Mouse (Mus musculus): ENCODE results near the gene Psmb1. TPM values are rescaled to one million over a fixed set of nuclear protein-coding genes. Genes with fewer than 3 reads are reported as not detected.
"Not testable (repeated sequence)": the region's sequence is repeated elsewhere in the genome, so short reads cannot be mapped to it uniquely, and the experiment has no call there.

Psmb1 gene
- 255 and 268 TPM in 2 replicates for polyA plus RNA-seq (2014; fragmentation: Nextera tagmentation; extraction: Ambion mirVana)

DNA sequence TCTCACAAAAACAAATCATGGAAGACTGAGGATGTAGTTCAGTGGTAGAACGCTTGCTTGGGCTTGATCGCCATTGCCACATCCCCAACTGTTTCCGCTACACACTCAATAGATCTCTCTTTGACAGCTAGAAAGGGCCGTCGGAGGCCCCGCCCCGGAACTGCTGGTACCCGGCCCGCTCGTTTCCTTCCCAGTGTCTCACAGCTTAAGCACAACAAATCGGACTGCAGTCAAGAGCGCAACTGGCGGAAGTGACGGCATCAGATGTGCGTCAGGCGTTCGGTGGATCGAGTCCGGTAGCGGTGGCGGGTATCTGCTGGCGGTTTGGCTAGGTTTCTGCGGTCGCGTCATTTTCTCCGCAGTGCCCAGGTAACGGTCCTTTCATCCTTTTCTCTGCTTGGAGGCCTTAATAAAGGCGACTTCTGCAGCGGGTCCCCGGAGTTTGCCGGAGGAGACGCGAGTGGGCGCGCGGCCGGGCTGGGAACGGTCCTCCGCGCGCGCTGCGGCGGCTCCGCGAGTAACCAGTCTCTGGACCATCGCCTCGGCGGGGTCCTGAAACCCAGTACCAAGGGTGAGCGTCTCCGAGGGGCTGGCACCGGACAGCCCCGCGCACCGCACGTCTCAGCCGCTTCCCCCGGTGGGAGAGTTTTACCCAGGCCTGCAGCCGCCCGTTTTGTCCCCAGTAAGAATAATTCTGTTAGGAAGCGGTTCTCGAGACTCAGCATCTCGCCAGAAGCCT is at the start of gene Psmb1, which contains the start of gene Tbp:
TSS of gene Psmb1 (minus strand) at position 96 of the 739 bp plus-strand sequence.
TSS of gene Tbp (plus strand) at position 233 of the 739 bp plus-strand sequence.
- Histone ChIP-seq H3K4me1 (ENCODE audit: control insufficient read depth, insufficient read depth, low read length) (peaks cover 33% of the 10 kb centered on the region), H3K27me3 (ENCODE audit: control insufficient read depth, insufficient read depth, low read length) (no peaks in the 10 kb centered on the region), H3K4me3 (replicated peaks; ENCODE audit: low read depth, low read length) (peak within 1 kb of the TSS; percentile 81), H3K36me3 (ENCODE audit: control insufficient read depth, insufficient read depth, low read length) (peaks cover 33% of the 10 kb centered on the region), H3K4me2 (ENCODE audit: low read length) (peak within 1 kb of the TSS; percentile 96), H3K9me3 (ENCODE audit: control insufficient read depth, low read length) (no peaks in the 10 kb centered on the region), H3K27ac (replicated peaks; ENCODE audit: low read depth, low read length) (peak within 1 kb of the TSS; percentile 89), H3K9ac (replicated peaks; ENCODE audit: low read length) (peak within 1 kb of the TSS; percentile 76)
- ATAC-seq (ENCODE audit: low FRiP score, low TSS enrichment) (peak; percentile 91), DNase-seq (peak; percentile 99)
- under 1% methylated on average over 63 of the region's 63 CpGs for WGBS

GRCm38 (mm10) chr17:15546440-15546839 is 46.9 kb upstream of the Psmb1 start:
- Histone ChIP-seq H3K4me1 (ENCODE audit: control insufficient read depth, insufficient read depth, low read length) (no peaks in the 10 kb centered on the region), H3K27me3 (ENCODE audit: control insufficient read depth, insufficient read depth, low read length) (no peaks in the 10 kb centered on the region), H3K4me3 (replicated peaks; ENCODE audit: low read depth, low read length) (no peak overlapping the region), H3K4me2 (ENCODE audit: low read length) (no peak overlapping the region), H3K9ac (replicated peaks; ENCODE audit: low read length) (no peak overlapping the region), H3K9me3 (ENCODE audit: control insufficient read depth, low read length) (no peaks in the 10 kb centered on the region), H3K36me3 (ENCODE audit: control insufficient read depth, insufficient read depth, low read length) (no peaks in the 10 kb centered on the region), H3K27ac (replicated peaks; ENCODE audit: low read depth, low read length) (no peak overlapping the region)
- 75% methylated on average over 4 of the region's 4 CpGs for WGBS
- no peak for DNase-seq
- ATAC-seq (ENCODE audit: low FRiP score, low TSS enrichment), result no peak

DNA sequence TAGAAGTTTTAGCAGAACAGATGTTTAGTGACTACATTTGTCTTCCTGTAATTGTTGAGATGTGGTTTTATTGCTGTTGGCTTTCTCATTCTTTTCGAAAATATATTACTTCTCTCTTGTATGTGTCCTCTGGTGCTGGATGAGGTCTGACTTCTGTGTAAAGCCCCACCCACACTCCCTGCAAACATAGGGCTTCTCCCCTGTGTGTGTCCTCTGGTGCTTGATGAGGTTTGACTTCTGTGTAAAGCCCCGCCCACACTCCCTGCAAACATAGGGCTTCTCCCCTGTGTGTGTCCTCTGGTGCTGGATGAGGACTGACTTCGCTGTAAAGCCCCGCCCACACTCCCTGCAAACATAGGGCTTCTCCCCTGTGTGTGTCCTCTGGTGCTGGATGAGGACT is 44.3 kb upstream of the Psmb1 start:
- H3K9ac ChIP-seq (replicated peaks; ENCODE audit: low read length); ATAC-seq (ENCODE audit: low FRiP score, low TSS enrichment); H3K4me3 ChIP-seq (replicated peaks; ENCODE audit: low read depth, low read length); DNase-seq; H3K36me3 ChIP-seq (ENCODE audit: control insufficient read depth, insufficient read depth, low read length); H3K4me2 ChIP-seq (ENCODE audit: low read length); H3K27me3 ChIP-seq (ENCODE audit: control insufficient read depth, insufficient read depth, low read length); H3K4me1 ChIP-seq (ENCODE audit: control insufficient read depth, insufficient read depth, low read length); H3K9me3 ChIP-seq (ENCODE audit: control insufficient read depth, low read length); H3K27ac ChIP-seq (replicated peaks; ENCODE audit: low read depth, low read length): not testable (repeated sequence)
- 71% methylated on average over 3 of the region's 4 CpGs for WGBS

DNA sequence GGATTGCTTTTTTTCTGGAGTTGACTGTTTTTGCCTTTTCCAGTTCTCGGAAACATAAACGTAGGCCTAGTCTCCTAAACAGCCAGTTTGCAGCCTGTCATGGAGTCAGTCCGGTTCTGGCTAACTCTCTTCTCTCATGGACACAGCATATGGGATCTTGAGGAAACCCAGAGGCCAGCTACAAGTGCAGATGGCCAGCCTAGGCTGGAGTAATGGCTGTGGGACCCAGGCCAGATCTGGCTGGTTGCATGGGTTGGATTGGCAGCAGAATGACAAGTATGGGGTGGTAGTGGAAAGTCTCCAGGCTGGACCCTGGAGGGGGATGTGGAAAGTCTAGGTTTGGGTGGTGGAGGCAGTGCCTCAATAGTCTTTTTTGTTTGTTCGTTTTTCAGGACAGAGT is 40.8 kb upstream of the Psmb1 start:
- Histone ChIP-seq H3K4me3 (replicated peaks; ENCODE audit: low read depth, low read length) (no peak overlapping the region), H3K27me3 (ENCODE audit: control insufficient read depth, insufficient read depth, low read length) (peaks cover 3% of the 10 kb centered on the region; the same call in 1 of the 2 replicates), H3K4me2 (ENCODE audit: low read length) (no peak overlapping the region), H3K4me1 (ENCODE audit: control insufficient read depth, insufficient read depth, low read length) (no peaks in the 10 kb centered on the region), H3K9ac (replicated peaks; ENCODE audit: low read length) (no peak overlapping the region), H3K9me3 (ENCODE audit: control insufficient read depth, low read length) (no peaks in the 10 kb centered on the region), H3K27ac (replicated peaks; ENCODE audit: low read depth, low read length) (no peak overlapping the region), H3K36me3 (ENCODE audit: control insufficient read depth, insufficient read depth, low read length) (no peaks in the 10 kb centered on the region)
- WGBS, result 80% methylated on average over 4 of the region's 4 CpGs
- DNase-seq, result no peak
- ATAC-seq (ENCODE audit: low FRiP score, low TSS enrichment), result no peak

DNA sequence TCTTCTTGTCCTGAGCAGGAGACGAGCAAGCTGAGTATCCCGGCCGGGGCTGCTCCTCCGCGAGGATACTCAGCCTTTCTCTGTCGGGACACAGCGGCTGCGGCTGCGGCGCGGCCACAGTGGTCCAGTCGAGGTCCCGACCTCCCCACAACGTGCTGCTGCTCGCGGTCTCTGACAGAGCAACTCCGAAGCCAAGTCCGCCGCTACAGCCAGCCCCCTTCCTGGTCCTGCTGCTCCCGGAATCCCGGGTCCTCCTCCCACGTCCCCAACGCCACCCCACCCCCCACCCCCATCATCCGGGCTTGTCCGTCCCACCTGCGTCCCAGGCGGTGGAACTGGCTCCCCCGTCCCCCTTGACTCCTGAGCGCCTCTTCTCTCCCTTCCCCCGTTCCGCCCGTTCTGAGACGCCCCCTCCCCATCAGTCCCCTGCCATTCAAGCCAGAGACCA is 36.9 kb upstream of the Psmb1 start:
- Histone ChIP-seq H3K9me3 (ENCODE audit: control insufficient read depth, low read length) (no peaks in the 10 kb centered on the region), H3K27ac (replicated peaks; ENCODE audit: low read depth, low read length) (no peak overlapping the region), H3K4me1 (ENCODE audit: control insufficient read depth, insufficient read depth, low read length) (no peaks in the 10 kb centered on the region), H3K27me3 (ENCODE audit: control insufficient read depth, insufficient read depth, low read length) (peaks cover 6% of the 10 kb centered on the region; the same call in 1 of the 2 replicates), H3K4me2 (ENCODE audit: low read length) (peak overlapping the region; percentile 93), H3K4me3 (replicated peaks; ENCODE audit: low read depth, low read length) (peak overlapping the region; percentile 50), H3K9ac (replicated peaks; ENCODE audit: low read length) (peak overlapping the region; percentile 64), H3K36me3 (ENCODE audit: control insufficient read depth, insufficient read depth, low read length) (no peaks in the 10 kb centered on the region)
- ATAC-seq (ENCODE audit: low FRiP score, low TSS enrichment), result no peak
- peak; percentile 50 for DNase-seq
- under 1% methylated on average over 33 of the region's 33 CpGs for WGBS

DNA sequence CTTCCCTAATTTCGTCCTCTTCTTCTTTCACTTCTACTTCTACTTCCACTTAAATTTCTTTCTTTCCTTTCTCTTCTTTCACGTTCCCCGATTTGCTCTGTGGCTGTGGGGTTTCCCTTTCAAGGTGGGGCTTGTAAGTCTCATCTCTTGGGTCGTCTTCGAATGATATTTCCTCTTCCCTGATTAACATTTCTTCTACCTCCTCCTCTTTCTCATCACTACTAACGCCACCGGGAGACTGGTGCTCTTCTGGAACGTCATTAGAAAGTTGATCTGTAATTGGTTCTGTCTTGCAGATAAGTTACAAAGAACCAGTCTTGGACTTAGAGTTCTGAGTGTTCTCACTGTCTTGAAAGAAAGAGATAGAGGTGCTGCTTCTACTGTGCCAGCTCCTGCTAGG is 36.4 kb upstream of the Psmb1 start:
- Histone ChIP-seq H3K4me1 (ENCODE audit: control insufficient read depth, insufficient read depth, low read length) (no peaks in the 10 kb centered on the region), H3K27me3 (ENCODE audit: control insufficient read depth, insufficient read depth, low read length) (peaks cover 6% of the 10 kb centered on the region; the same call in 1 of the 2 replicates), H3K9ac (replicated peaks; ENCODE audit: low read length) (no peak overlapping the region), H3K4me3 (replicated peaks; ENCODE audit: low read depth, low read length) (peak overlapping the region; percentile 50), H3K9me3 (ENCODE audit: control insufficient read depth, low read length) (no peaks in the 10 kb centered on the region), H3K4me2 (ENCODE audit: low read length) (peak overlapping the region; percentile 93), H3K27ac (replicated peaks; ENCODE audit: low read depth, low read length) (no peak overlapping the region), H3K36me3 (ENCODE audit: control insufficient read depth, insufficient read depth, low read length) (no peaks in the 10 kb centered on the region)
- no peak for DNase-seq
- WGBS, result 18% methylated on average over 8 of the region's 8 CpGs
- ATAC-seq (ENCODE audit: low FRiP score, low TSS enrichment), result no peak

DNA sequence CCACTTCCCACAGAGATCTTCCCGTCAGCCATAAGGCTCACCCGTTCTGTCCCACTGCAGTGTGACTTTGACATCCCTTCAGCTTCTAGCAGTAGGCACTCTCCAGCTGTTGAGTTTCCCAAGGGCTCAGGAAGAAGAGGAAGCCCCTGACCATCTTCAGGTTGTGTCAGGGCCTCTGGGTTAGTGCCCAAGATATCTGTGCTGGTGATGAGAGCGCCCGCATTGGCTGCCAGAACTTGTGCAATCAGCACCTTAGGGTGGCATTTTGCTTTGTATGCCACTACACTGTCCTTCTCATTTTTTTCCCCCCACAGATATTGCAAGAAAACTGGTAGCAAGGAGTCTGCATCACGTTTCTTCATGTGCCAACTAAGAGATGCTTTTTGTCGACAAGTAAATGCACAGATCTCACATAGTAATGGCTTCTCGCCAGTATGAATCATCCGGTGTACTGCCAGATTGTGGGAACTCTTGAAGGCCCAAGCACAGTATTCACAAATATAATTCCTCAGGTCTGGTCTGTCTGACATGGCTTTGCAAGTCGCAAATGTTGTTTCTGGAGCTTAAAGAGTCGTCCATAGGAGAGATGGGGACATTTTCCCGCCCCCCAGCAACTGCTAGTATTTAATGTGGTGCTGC is 35.7 kb upstream of the Psmb1 start:
- no peak overlapping the region for H3K4me3 ChIP-seq (replicated peaks; ENCODE audit: low read depth, low read length)
- ATAC-seq (ENCODE audit: low FRiP score, low TSS enrichment) (no peak), DNase-seq (no peak)
- no peaks in the 10 kb centered on the region for H3K4me1 ChIP-seq (ENCODE audit: control insufficient read depth, insufficient read depth, low read length)
- no peak overlapping the region for H3K4me2 ChIP-seq (ENCODE audit: low read length)
- H3K27ac ChIP-seq (replicated peaks; ENCODE audit: low read depth, low read length), result no peak overlapping the region
- H3K9ac ChIP-seq (replicated peaks; ENCODE audit: low read length), result no peak overlapping the region
- 76% methylated on average over 11 of the region's 11 CpGs for WGBS
- no peaks in the 10 kb centered on the region for H3K36me3 ChIP-seq (ENCODE audit: control insufficient read depth, insufficient read depth, low read length)
- H3K27me3 ChIP-seq (ENCODE audit: control insufficient read depth, insufficient read depth, low read length), result peaks cover 6% of the 10 kb centered on the region; the same call in 1 of the 2 replicates
- no peaks in the 10 kb centered on the region for H3K9me3 ChIP-seq (ENCODE audit: control insufficient read depth, low read length)

- Histone ChIP-seq H3K4me1 (ENCODE audit: control insufficient read depth, insufficient read depth, low read length) (peaks cover 10% of the 10 kb centered on the region), H3K36me3 (ENCODE audit: control insufficient read depth, insufficient read depth, low read length) (peaks cover under 1% of the 10 kb centered on the region), H3K4me2 (ENCODE audit: low read length) (no peak overlapping the region), H3K9ac (replicated peaks; ENCODE audit: low read length) (no peak overlapping the region), H3K4me3 (replicated peaks; ENCODE audit: low read depth, low read length) (no peak overlapping the region), H3K27ac (replicated peaks; ENCODE audit: low read depth, low read length) (no peak overlapping the region), H3K27me3 (ENCODE audit: control insufficient read depth, insufficient read depth, low read length) (peaks cover 1% of the 10 kb centered on the region; the same call in 1 of the 2 replicates), H3K9me3 (ENCODE audit: control insufficient read depth, low read length) (no peaks in the 10 kb centered on the region)
- DNase-seq (peak; percentile 84), ATAC-seq (ENCODE audit: low FRiP score, low TSS enrichment) (no peak)
- 0% methylated on average over 5 of the region's 5 CpGs for WGBS
Measured at GRCm38 (mm10) chr17:15530141-15530540, 30.6 kb upstream of the Psmb1 start.
